ENCODE assay signal across 9 mouse cellular contexts in the genomic region with DNA sequence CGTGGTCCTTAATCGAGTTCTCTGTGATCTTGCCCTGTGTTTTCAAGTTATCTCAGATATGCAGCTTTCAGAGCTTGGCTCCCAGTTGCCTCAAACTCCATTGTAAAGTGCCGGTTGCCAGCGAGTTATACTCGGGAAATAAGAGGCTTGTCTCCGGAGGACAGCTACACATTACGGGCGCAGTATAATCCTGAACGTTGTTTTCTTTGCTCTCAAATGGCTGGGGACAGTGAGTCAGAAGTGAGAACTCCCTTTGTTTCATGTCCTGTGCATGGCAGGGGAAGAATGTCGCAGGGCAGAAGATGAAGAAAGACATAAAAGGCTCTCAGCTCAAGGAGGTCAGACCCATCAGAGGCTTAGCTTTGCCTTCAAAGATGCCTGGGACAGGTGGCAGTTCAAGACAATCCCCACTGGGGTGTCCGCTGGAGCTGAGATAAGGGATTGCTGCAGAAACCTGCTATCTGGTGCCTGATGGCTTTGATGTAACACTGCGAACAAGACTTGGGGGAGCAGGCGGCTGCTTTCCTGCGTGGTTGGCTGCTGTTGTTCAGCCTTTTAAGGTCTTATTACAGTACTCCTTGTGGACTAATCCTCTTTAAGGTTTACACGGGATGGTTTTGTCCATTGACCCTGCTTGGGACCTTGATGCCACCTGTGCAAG.
A peak's percentile ranks its signal among the peaks of the same experiment; 100 is the strongest.
DNase-seq lines count a peak whose midpoint lies in the region; ATAC-seq and TF ChIP-seq lines count a peak whose summit lies in the region.
"Had no signal": no experiment of that assay in that cellular context is flagged by ENCODE, and none has a peak within 500 bp of the region (broad histone marks: within the 10 kb centered on the region; RNA-seq: fewer than 3 reads in every experiment).

No protein-coding gene starts in this region.

- no peaks in the 10 kb centered on the region for H3K36me3 ChIP-seq in neural tube, embryonic 13.5 days
- no peaks in the 10 kb centered on the region for H3K36me3 ChIP-seq in liver, embryonic 14.5 days (replicated peaks; ENCODE audit: control insufficient read depth, insufficient read depth, low read depth)

- no peak for TF ChIP-seq EP300 in liver, embryonic 14.5 days (IDR thresholded peaks at IDR 0.05; ENCODE audit: low read depth)

- no peak for TF ChIP-seq CTCF in liver, embryonic 14.5 days (IDR thresholded peaks at IDR 0.05; ENCODE audit: low read depth)
- TF ChIP-seq CTCF in lung, adult 2 months (IDR thresholded peaks at IDR 0.05; ENCODE audit: insufficient read depth, low read length) = no peak
- no peak for TF ChIP-seq CTCF in layer of hippocampus, adult 2 months (conservative IDR thresholded peaks at IDR 0.05)

- peak overlapping the region; percentile 34; the same call in 1 of the 2 replicates for H3K9ac ChIP-seq in neural tube, embryonic 13.5 days
- no peak overlapping the region for H3K9ac ChIP-seq in liver, embryonic 14.5 days (replicated peaks)

- no peaks in the 10 kb centered on the region for H3K27me3 ChIP-seq in neural tube, embryonic 13.5 days
- no peaks in the 10 kb centered on the region for H3K27me3 ChIP-seq in liver, embryonic 14.5 days (ENCODE audit: control insufficient read depth, insufficient read depth, low read length)

- H3K27ac ChIP-seq in neural tube, embryonic 13.5 days (replicated peaks) = no peak overlapping the region
- no peak overlapping the region for H3K27ac ChIP-seq in liver, embryonic 14.5 days
- H3K27ac ChIP-seq in layer of hippocampus, adult 2 months = no peak overlapping the region

- H3K4me1 ChIP-seq in neural tube, embryonic 13.5 days (replicated peaks) = no peaks in the 10 kb centered on the region; the same call in 1 of the 2 replicates
- peaks cover 0 to 6% of the 10 kb centered on the region in 2 experiments; a peak in 2 of 4 replicates for H3K4me1 ChIP-seq in liver, embryonic 14.5 days (replicated peaks; ENCODE audit: control insufficient read depth in 2 of 2, insufficient read depth in 2 of 2, low read length in 1 of 2)
- no peaks in the 10 kb centered on the region for H3K4me1 ChIP-seq in lung, adult 2 months (ENCODE audit: control insufficient read depth, insufficient read depth, low read length)

- no peak for TF ChIP-seq POLR2A in lung, adult 2 months (IDR thresholded peaks at IDR 0.05; ENCODE audit: borderline replicate concordance, extremely low read depth, low read depth, low read length)

- 39% methylated on average over 15 of the region's 15 CpGs for WGBS in neural tube, embryonic 13.5 days
- 18% methylated on average over 15 of the region's 15 CpGs for WGBS in liver, embryonic 14.5 days (ENCODE audit: insufficient replicate concordance)
- 52% methylated on average over 15 of the region's 15 CpGs for WGBS in lung, adult 2 months

- H3K4me2 ChIP-seq in neural tube, embryonic 13.5 days = peak overlapping the region; percentile 35
- H3K4me2 ChIP-seq in liver, embryonic 14.5 days (ENCODE audit: low read depth) = no peak overlapping the region

- peak; percentile 53; the same call in 1 of the 2 replicates for ATAC-seq in neural tube, embryonic 13.5 days (ENCODE audit: low read depth)
- peak; percentile 57; the same call in 1 of the 2 replicates for ATAC-seq in liver, embryonic 14.5 days (ENCODE audit: insufficient read depth)

- H3K9me3 ChIP-seq in neural tube, embryonic 13.5 days = 0 out of 2 replicates have a peak, but pooled peaks cover under 1% of the 10 kb centered on the region
- no peaks in the 10 kb centered on the region for H3K9me3 ChIP-seq in liver, embryonic 14.5 days (ENCODE audit: control insufficient read depth, low read length)

- peak; percentile 34 for DNase-seq in embryo, embryonic 10 days (ENCODE audit: low spot score)
- no peak for DNase-seq in embryo, embryonic 11 days
- DNase-seq in neural tube, embryonic 10.5 days (ENCODE audit: extremely low spot score, low spot score) = no peak
- DNase-seq in liver, embryonic 14.5 days (ENCODE audit: low read depth in 3 of 3, low spot score in 3 of 3) = no peak
- DNase-seq in retina, embryonic 14.5 days (ENCODE audit: low spot score) = peak; percentile 17
- DNase-seq in lung, adult 2 months = no peak
- DNase-seq in layer of hippocampus, adult 2 months (ENCODE audit: low spot score in 2 of 2) = no peak
- DNase-seq: right cerebral cortex, postnatal 14 days had no signal

- H3K4me3 ChIP-seq in neural tube, embryonic 13.5 days = no peak overlapping the region
- H3K4me3 ChIP-seq in liver, embryonic 14.5 days (ENCODE audit: insufficient read depth in 1 of 2, low read depth in 2 of 2, low read length in 2 of 2) = no peak overlapping the region
- no peak overlapping the region for H3K4me3 ChIP-seq in lung, adult 2 months (replicated peaks; ENCODE audit: extremely low read depth, low read depth, low read length)
- H3K4me3 ChIP-seq in layer of hippocampus, adult 2 months = no peak overlapping the region

Comparison
In these comparisons a context has a peak if more than half of its experiments do, and no peak if none do; other contexts are left out.
1. DNase-seq: peak in embryo, embryonic 10 days (single experiment) and retina, embryonic 14.5 days (single experiment); none in embryo, embryonic 11 days (single experiment), neural tube, embryonic 10.5 days (single experiment), liver, embryonic 14.5 days (0 of 3), lung, adult 2 months (single experiment) and layer of hippocampus, adult 2 months (0 of 2).